Mouse (Mus musculus): ENCODE measurements at regions not wholly inside any gene's neighbourhood (a gene's known extent, or its start where the extent isn't known, plus 50 kb on each side); places are given as distances from the start of the nearest gene placed in this dataset.
A peak's percentile ranks its signal among the peaks of the same experiment; 100 is the strongest.
"Not testable (repeated sequence)": the region's sequence is repeated elsewhere in the genome, so short reads cannot be mapped to it uniquely, and the experiment has no call there.

GRCm38 (mm10) chrX:126693131-126693805, 122.4 kb downstream of the 4932411N23Rik start:
- peak; percentile 21 for DNase-seq (ENCODE audit: low read depth)

- DNase-seq (ENCODE audit: low read depth) = not testable (repeated sequence)
These were observed 124.8 kb downstream of the 4932411N23Rik start for GRCm38 (mm10) chrX:126690828-126691227.

GRCm38 (mm10) chrX:126685020-126685419, 130.6 kb downstream of the 4932411N23Rik start:
- not testable (repeated sequence) for DNase-seq (ENCODE audit: low read depth)

DNA sequence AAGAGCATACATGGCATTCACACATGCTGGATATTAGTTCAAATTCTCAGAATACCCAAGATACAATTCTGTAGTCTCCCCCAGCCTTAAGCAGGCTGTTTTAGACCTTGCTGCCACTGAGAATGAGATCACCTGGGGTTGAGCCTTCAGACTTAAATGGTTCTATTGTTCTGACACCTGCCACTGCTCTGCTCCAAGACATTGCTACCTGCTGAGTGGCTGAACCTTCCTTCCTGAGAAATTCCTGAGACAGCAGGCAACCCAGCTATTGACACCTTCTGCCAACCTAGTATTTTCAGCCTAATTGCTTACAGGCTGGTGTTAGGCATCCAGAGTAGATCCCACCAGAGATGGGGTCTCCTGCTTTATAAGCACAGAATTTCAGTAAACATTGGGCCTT, 159.9 kb downstream of the 4932411N23Rik start:
- TF ChIP-seq CTCF (IDR thresholded peaks at IDR 0.05; ENCODE audit: borderline replicate concordance, extremely low read depth, insufficient read depth, insufficient read length) (no peak), POLR2A (IDR thresholded peaks at IDR 0.05; ENCODE audit: borderline replicate concordance, extremely low read depth, insufficient read depth, insufficient read length, poor library complexity, severe bottlenecking) (no peak)
- DNase-seq (ENCODE audit: low read depth) = peak; percentile 0

Data from brain, embryonic 14.5 days (tissue).